8 mouse cellular contexts compared by ENCODE assay signal in genomic region chr12:70881854-70882253, GRCm38 (mm10). TPM values are rescaled to one million over a fixed set of nuclear protein-coding genes. Genes with fewer than 3 reads are reported as not detected.
DNase-seq lines count a peak whose midpoint lies in the region.

No protein-coding gene starts in this region.

- peak; percentile 24 for DNase-seq in gastrocnemius, postnatal 10 days
- no peak for DNase-seq in gastrocnemius, postnatal 4 days (ENCODE audit: low spot score in 2 of 2)
- peak; percentile 72 for DNase-seq in right cerebral cortex, adult 2 months (ENCODE audit: low spot score in 2 of 2)
- no peak for DNase-seq in right cerebral cortex, postnatal 10 days (ENCODE audit: low spot score in 2 of 2)
- peak; percentile 64 to 67 for DNase-seq in layer of hippocampus, postnatal 14 days (ENCODE audit: low spot score in 2 of 2)
- DNase-seq in telencephalon, adult 2 months (ENCODE audit: low read depth, low spot score): peak; percentile 62
- no peak for DNase-seq in thymus, postnatal 0 days (ENCODE audit: low spot score)
- DNase-seq in gastrocnemius, adult 18-20 months (ENCODE audit: low spot score): no peak

RNA-seq across cellular contexts. Expression of gene Actr10, which starts 55.8 kb away (rescaled TPM):
- total RNA-seq in gastrocnemius, postnatal 10 days (2021): 100 to 1,000 TPM; 126 to 127 TPM
- total RNA-seq in gastrocnemius, postnatal 4 days (2021): 100 to 1,000 TPM; 134 to 135 TPM
- 100 to 1,000 TPM; 168 to 172 TPM for total RNA-seq in layer of hippocampus, postnatal 14 days (2021)
- polyA plus RNA-seq in thymus, postnatal 0 days (2015; fragmentation: Nextera tagmentation; extraction: Ambion mirVana): 328 and 338 TPM in 2 replicates
- total RNA-seq in gastrocnemius, adult 18-20 months (2021): 100 to 1,000 TPM in 1 of 2 experiments, 10 to 100 TPM in 1; 93.2 to 103 TPM

RNA-seq across cellular contexts. Expression of gene Frmd6, which starts 56.5 kb away (rescaled TPM):
- total RNA-seq in gastrocnemius, postnatal 10 days (2021): 10 to 100 TPM; 27.4 to 34.5 TPM
- total RNA-seq in gastrocnemius, postnatal 4 days (2021): 10 to 100 TPM; 50.2 to 54.1 TPM
- total RNA-seq in layer of hippocampus, postnatal 14 days (2021): 10 to 100 TPM; 13.3 to 14.2 TPM
- polyA plus RNA-seq in thymus, postnatal 0 days (2015; fragmentation: Nextera tagmentation; extraction: Ambion mirVana): 20.1 and 20.5 TPM in 2 replicates
- 10 to 100 TPM; 10.2 to 18.8 TPM for total RNA-seq in gastrocnemius, adult 18-20 months (2021)

Comparison
In these comparisons a context has a peak if more than half of its experiments do, and no peak if none do; other contexts are left out.
1. DNase-seq: peak in gastrocnemius, postnatal 10 days (single experiment), right cerebral cortex, adult 2 months (2 of 2), layer of hippocampus, postnatal 14 days (2 of 2) and telencephalon, adult 2 months (single experiment); none in gastrocnemius, postnatal 4 days (0 of 2), right cerebral cortex, postnatal 10 days (0 of 2), thymus, postnatal 0 days (single experiment) and gastrocnemius, adult 18-20 months (single experiment).